Mouse (Mus musculus) cerebellum, adult 8-10 months (tissue): Measurements from ENCODE around the gene Skil.

ENCODE experiments used
- DNase-seq: peaks from one replicate; pipeline ENCODE4 v3.0.0; 2022

Gene Skil

DNA sequence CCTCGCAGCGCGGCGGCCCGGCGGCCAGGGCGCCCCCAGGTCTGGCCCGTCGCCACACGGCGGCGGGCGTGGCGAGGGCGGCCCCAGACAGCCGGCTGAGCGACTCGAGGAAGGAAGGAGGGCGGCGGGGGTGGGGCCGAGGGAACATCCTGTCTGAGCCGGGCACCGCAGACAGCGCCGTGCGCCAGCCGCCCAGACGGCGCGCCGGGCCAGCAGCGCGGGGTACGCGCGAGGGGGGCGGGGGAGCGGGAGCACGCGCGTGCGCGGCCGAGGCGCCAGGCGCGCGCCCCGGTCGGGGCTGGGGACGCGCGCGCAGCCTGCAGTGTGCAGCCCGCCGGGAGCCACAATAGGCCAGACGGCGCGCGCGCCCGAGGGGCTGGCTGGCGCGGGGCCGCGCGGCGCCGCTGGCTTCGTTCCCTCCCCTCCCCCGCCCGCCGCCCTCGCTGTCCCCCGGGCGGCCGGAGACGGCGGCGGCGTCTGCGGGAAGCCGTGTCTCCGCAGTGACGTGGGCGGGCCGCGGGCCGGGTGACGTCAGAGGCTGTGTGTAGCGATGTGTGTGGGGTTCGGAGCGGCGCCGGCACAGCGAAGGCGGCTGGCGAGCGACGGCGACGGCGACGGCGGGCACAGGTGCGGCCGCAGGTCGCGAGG lies at the start of gene Skil:
TSS of gene Skil (plus strand) at position 528 of the 648 bp plus-strand sequence.
- DNase-seq: peak; percentile 90

DNA sequence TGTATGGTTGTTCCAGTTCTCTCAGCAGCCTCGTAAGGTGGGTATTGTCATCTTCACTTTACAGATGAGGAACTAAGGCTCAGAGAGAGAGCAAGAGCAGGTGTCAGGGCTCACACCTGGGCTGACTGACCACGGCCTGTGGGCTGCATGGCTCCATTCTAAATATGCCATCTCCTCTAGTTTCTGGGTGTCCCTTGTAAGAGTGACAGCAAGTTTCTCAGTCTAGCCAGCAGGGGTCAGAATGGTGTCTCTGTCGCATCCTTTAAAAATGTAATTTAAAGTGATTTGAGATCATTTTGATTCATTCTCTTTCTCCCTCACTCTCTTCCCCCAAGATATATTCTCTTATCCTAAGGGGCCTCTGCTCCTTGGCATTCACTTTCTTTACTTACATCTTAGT lies 47.6 kb upstream of the Skil start:
- no peak for DNase-seq

- no peak for DNase-seq
These were observed 45.8 kb upstream of the Skil start for GRCm38 (mm10) chr3:31049087-31049486.

GRCm38 (mm10) chr3:31050375-31050774 lies 44.5 kb upstream of the Skil start:
- DNase-seq: no peak

DNA sequence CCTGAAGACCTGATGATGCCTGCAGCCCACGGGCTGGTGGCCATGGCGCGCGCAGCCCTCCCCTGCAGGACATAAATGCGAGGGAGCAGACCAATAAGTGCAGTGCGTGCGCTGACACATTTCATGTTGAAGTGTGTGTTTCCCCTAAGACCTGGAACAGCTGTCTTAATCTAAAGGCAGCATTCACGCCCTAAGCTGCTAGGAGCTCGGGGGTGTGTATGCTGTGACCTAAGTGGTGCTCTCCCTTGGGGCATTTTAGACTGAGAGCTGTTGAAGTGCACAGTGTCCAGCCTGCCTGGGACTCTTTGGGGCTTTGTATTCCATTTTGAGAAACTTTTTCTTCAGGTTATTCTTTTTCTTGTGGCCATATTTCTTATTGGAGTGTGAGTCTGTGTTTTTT lies 43.1 kb upstream of the Skil start:
- DNase-seq: no peak

- DNase-seq: no peak
These were observed 41.7 kb upstream of the Skil start for GRCm38 (mm10) chr3:31053191-31053590.

GRCm38 (mm10) chr3:31054888-31055287 lies 40.0 kb upstream of the Skil start:
- no peak for DNase-seq

DNA sequence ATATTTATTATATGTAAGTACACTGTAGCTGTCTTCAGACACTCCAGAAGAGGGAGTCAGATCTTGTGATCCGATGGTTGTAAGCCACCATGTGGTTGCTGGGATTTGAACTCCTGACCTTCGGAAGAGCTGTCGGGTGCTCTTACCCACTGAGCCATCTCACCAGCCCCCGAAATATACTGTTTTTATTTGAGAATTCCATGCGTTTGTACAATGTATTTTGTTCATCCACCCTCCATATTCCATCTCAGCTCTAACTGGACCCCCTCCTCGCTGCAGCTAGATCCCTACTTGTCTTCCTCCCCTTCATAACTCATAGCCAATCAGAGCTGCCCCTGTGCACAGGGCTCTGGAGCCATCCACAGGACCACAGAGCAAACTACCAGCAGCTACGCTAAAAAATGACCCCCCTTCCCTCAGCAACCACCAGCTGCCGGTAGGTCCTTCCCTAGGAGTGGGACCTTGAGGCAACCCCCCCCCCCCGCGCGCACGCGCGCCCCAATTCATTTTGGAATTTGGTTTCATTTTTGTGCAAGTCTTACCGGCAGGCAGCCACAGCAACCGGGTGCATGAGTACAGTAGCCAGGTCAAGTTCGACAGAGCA lies 38.7 kb upstream of the Skil start:
- DNase-seq: no peak

GRCm38 (mm10) chr3:31056651-31057627 lies 37.9 kb upstream of the Skil start:
- DNase-seq: peak; percentile 68

GRCm38 (mm10) chr3:31060745-31061102 lies 34.1 kb upstream of the Skil start:
- DNase-seq: no peak

- no peak for DNase-seq
These were observed 33.6 kb upstream of the Skil start for GRCm38 (mm10) chr3:31061103-31061785.

DNA sequence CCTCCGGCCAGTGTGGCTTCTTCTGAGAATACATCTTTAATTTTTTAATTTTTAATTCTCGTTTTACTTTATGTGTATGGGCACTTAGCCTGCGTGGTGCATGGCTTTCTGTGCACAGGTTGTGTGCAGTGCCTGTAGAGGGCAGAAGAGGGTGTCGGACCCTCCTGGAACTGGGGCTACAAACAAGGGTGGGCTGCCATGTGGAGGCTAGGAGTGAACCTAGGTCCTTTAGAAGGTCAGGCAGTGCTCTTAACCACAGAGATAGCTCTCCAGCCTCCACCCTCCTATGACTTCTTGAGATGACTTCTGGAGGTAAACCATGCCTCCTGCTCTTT lies 33.1 kb upstream of the Skil start:
- DNase-seq: no peak

DNA sequence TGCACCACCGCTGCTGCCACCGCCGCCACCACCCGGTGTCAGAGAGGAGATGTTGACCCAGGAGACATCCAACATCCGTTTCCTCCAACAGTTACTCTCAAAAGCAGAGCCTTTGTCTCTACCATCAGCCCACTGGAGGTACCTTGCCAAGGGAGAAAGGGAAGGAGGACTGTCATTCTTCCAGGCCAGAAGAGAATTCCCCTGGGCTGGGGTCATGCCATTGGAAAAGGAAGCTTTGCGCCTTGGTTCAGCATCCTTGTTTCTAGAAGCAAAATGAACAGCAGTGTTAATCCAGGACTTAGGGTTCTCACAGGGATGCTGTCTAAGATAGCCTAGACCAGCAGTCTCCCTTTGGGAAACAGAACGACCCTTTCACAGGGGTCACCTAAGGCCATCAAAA lies 32.5 kb upstream of the Skil start:
- no peak for DNase-seq

GRCm38 (mm10) chr3:31068482-31068881 lies 26.4 kb upstream of the Skil start:
- no peak for DNase-seq

DNA sequence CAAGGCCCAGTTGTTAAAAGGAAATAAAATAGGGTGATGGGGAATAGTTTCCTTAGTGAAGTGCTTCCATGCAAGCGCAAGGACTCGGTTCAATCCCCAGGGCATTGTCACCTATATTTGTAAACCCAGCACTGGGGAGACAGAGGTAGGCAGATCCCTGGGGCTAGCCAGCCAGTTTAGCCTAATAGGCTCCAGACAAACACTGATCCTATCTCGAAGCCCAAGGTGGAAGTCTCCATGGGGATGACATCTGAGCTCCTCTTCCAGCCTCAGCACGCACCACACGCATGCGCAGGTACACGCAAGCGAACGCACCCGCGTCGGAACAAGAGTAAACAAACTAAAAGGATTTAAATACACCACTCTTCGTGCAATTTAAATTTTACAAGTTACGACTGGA lies 23.1 kb upstream of the Skil start:
- DNase-seq: no peak

- no peak for DNase-seq
These were observed 19.1 kb upstream of the Skil start for GRCm38 (mm10) chr3:31075808-31076207.

GRCm38 (mm10) chr3:31077068-31077703 lies 17.7 kb upstream of the Skil start:
- DNase-seq: no peak

- DNase-seq: no peak
These were observed 15.4 kb upstream of the Skil start for GRCm38 (mm10) chr3:31079450-31079849.

- DNase-seq: no peak
These were observed 13.9 kb upstream of the Skil start for GRCm38 (mm10) chr3:31080791-31081502.

- no peak for DNase-seq
These were observed 11.9 kb upstream of the Skil start for GRCm38 (mm10) chr3:31082838-31083506.

DNA sequence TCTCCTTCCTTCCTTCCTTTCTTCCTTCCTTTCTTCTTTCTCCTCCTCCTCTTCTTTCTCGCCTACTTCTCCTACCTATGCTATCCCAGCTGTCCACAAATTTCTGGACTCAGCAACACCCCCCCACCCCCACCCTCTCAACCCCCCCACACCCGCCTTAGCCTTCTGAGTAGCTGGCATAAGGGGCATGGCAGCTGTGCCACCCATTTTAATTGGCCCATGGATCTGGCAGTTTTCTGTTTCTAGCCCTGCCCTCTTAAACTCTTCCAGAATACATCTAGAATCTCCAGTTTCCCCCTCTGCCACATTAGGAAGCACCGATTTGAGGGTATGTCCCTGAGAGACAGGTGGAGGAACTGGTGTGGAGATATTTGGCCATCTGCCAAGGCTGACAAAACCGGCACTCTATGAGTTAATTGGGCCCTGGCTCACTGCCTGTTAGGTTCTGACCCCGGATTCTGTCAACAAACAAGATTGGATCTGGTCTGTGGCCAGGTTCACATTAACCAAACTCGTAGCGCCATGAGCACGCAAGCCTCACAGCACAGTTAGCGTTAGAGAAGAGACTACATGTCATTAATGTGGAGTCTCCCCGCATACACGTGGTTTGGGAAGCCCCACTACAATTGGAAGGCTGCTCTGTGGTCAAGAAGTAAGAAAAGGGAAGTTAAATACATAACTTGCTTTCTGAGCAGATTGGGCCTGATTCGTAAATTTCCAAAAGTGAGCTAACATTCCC lies 11.2 kb upstream of the Skil start:
- no peak for DNase-seq
